9 mouse cellular contexts compared by ENCODE assay signal in the genomic region with DNA sequence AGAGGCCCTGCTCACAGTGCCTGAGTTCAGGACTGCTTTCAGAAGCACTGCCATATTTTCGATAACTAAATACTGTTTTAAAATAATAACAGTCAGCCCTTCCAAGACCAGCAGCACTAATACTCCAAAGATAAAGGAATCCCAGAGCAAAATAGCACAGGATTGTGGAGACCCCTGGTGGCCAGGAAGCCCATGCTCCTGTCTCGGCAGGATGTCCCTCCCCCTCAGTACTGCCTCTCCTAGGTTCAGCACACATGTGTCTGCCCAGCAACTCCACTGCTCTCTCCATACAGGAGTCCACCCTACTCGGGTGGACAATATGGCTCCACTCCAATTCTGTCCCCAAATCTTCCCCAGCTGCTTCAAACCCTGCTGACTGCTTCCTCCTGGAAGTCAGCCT. TPM values are rescaled to one million over a fixed set of nuclear protein-coding genes. Genes with fewer than 3 reads are reported as not detected.
DNase-seq lines count a peak whose midpoint lies in the region; ATAC-seq lines count a peak whose summit lies in the region.
"Had no signal": no experiment of that assay in that cellular context is flagged by ENCODE, and none has a peak within 500 bp of the region (broad histone marks: within the 10 kb centered on the region; RNA-seq: fewer than 3 reads in every experiment).

No protein-coding gene starts in this region.

- 6% methylated on average over 3 of the region's 3 CpGs for WGBS in lung, embryonic 16.5 days

- H3K4me3 ChIP-seq in lung, embryonic 16.5 days (ENCODE audit: low read length): no peak overlapping the region
- H3K4me3 ChIP-seq: embryonic facial prominence, embryonic 15.5 days had no signal

- DNase-seq in urinary bladder, postnatal 10 days (ENCODE audit: low spot score): peak; percentile 48
- no peak for DNase-seq in urinary bladder, adult 2 months (ENCODE audit: low spot score)
- DNase-seq in cerebellum, postnatal 25 days: peak; percentile 74 to 82
- peak; percentile 81 for DNase-seq in gastrocnemius, postnatal 10 days
- peak; percentile 49 to 78 for DNase-seq in kidney, postnatal 36 days
- peak; percentile 75 for DNase-seq in right cerebral cortex, adult 18-20 months

- no peaks in the 10 kb centered on the region for H3K27me3 ChIP-seq in lung, embryonic 16.5 days (ENCODE audit: control insufficient read depth, insufficient read depth, low read depth, low read length)
- H3K27me3 ChIP-seq: embryonic facial prominence, embryonic 15.5 days had no signal

- ATAC-seq in lung, embryonic 16.5 days (ENCODE audit: low read depth): peak; percentile 50
- no peak for ATAC-seq in megakaryocyte-erythroid progenitor cell, adult 5-6 weeks (replicated peaks; ENCODE audit: low FRiP score, low TSS enrichment, poor library complexity, severe bottlenecking)

- H3K9me3 ChIP-seq in lung, embryonic 16.5 days (ENCODE audit: control insufficient read depth, low read length): no peaks in the 10 kb centered on the region
- H3K9me3 ChIP-seq: embryonic facial prominence, embryonic 15.5 days had no signal

- no peak overlapping the region for H3K9ac ChIP-seq in lung, embryonic 16.5 days (ENCODE audit: low read length)
- H3K9ac ChIP-seq: embryonic facial prominence, embryonic 15.5 days had no signal

- no peak overlapping the region for H3K4me2 ChIP-seq in lung, embryonic 16.5 days (ENCODE audit: low read depth, low read length)
- H3K4me2 ChIP-seq: embryonic facial prominence, embryonic 15.5 days had no signal

- H3K4me1 ChIP-seq in lung, embryonic 16.5 days (replicated peaks; ENCODE audit: control insufficient read depth, insufficient read depth, low read length): peaks cover 4% of the 10 kb centered on the region
- H3K4me1 ChIP-seq: embryonic facial prominence, embryonic 15.5 days had no signal

- H3K36me3 ChIP-seq in lung, embryonic 16.5 days (ENCODE audit: control insufficient read depth, insufficient read depth, low read length): no peaks in the 10 kb centered on the region
- H3K36me3 ChIP-seq: embryonic facial prominence, embryonic 15.5 days had no signal

- no peak overlapping the region for H3K27ac ChIP-seq in lung, embryonic 16.5 days (ENCODE audit: low read length)
- H3K27ac ChIP-seq: embryonic facial prominence, embryonic 15.5 days had no signal

RNA-seq across cellular contexts. Expression of a gene that starts 12.4 kb away (rescaled TPM):
- polyA plus RNA-seq in urinary bladder, adult 2 months (2012; rRNA removed): 8.1 and 10.6 TPM in 2 replicates
- 1 to 10 TPM; 5.2 to 7.8 TPM for total RNA-seq in gastrocnemius, postnatal 10 days (2021)
- polyA plus RNA-seq in lung, embryonic 16.5 days (2015; fragmentation: Nextera tagmentation; extraction: Ambion mirVana): 24.3 and 32.0 TPM in 2 replicates
- not detected in 2 replicates for total RNA-seq in megakaryocyte-erythroid progenitor cell, adult 5-6 weeks (2014; fragmentation: Nextera tagmentation)
- not detected in 2 replicates for total RNA-seq in megakaryocyte-erythroid progenitor cell, adult 5-6 weeks (2017)

Comparison
In these comparisons a context has a peak if more than half of its experiments do, and no peak if none do; other contexts are left out.
1. RNA of a gene that starts 12.4 kb away (total RNA-seq): 5.2 to 7.8 TPM in gastrocnemius, postnatal 10 days; not detected in megakaryocyte-erythroid progenitor cell, adult 5-6 weeks; every median in the first group is over 4 times any median in the second.